Mouse (Mus musculus) E14TG2a.4 (cell line): ENCODE results near the gene Alyref2.

Experiments
- H3K27me3 ChIP-seq: 2 replicates; pipeline ENCODE4 v1.6.1; 2014; ENCODE audit warnings: low read length, control low read depth; ENCODE audit not compliant: insufficient read depth
- H3K36me3 ChIP-seq: 2 replicates; pipeline ENCODE4 v1.6.1; 2014; ENCODE audit warnings: low read length, control low read depth; ENCODE audit not compliant: insufficient read depth
- H3K4me1 ChIP-seq: replicated peaks from 2 replicates; pipeline ENCODE4 v1.6.1; 2014; ENCODE audit warnings: low read depth, low read length, control low read depth
- H3K4me3 ChIP-seq: replicated peaks from 2 replicates; pipeline ENCODE4 v1.5.1; 2014; ENCODE audit warnings: mild to moderate bottlenecking, low read length
- H3K9me3 ChIP-seq: 2 replicates; pipeline ENCODE4 v1.6.1; 2014; ENCODE audit warnings: low read length, control low read depth
- CTCF ChIP-seq: conservative IDR thresholded peaks from 2 replicates; pipeline ENCODE4 v1.5.1; 2014; ENCODE audit warnings: low read length
- NANOG ChIP-seq: IDR thresholded peaks from 2 replicates; pipeline ENCODE4 v1.6.1; 2014; ENCODE audit warnings: borderline replicate concordance, low read length, mixed read lengths
- POU5F1 ChIP-seq: IDR thresholded peaks from 2 replicates; pipeline ENCODE4 v1.6.1; 2014; ENCODE audit warnings: low read length, borderline replicate concordance

The Alyref2 gene

DNA sequence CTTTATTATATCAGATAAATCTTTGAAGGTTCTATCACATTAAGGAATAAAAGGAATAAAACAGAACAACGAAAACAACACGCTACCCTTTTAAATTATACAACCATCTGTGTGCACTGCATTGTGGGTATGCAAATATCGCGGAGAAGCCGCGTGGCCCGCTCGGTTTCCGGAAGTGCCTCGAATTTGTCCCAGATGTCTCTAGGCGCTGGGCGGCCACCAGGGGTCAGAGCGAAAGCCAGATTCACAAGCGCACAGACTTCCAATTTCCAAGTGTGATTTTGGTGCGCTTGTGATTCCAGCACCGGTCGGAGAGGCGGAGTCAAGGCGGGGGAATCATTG lies at the start of gene Alyref2:
Alyref2 (plus strand) TSS at position 229 of the 342 bp plus-strand sequence.
- no peaks in the 10 kb centered on the region for H3K9me3 ChIP-seq
- H3K27me3 ChIP-seq, result no peaks in the 10 kb centered on the region
- H3K36me3 ChIP-seq, result no peaks in the 10 kb centered on the region
- peaks cover 51% of the 10 kb centered on the region for H3K4me1 ChIP-seq
- peak within 1 kb of the TSS; percentile 85 for H3K4me3 ChIP-seq
- TF ChIP-seq NANOG, result no peak
- peak; percentile 44 for TF ChIP-seq CTCF

- Histone ChIP-seq H3K36me3 (peaks cover 6% of the 10 kb centered on the region), H3K9me3 (no peaks in the 10 kb centered on the region), H3K4me1 (peaks cover 64% of the 10 kb centered on the region), H3K4me3 (no peak overlapping the region), H3K27me3 (no peaks in the 10 kb centered on the region)
- no peak for TF ChIP-seq NANOG
Measured at GRCm38 (mm10) chr1:171454926-171455325, 48.4 kb upstream of the Alyref2 start.

- TF ChIP-seq CTCF (no peak), NANOG (no peak), POU5F1 (no peak)
- Histone ChIP-seq H3K9me3 (no peaks in the 10 kb centered on the region), H3K36me3 (peaks cover 30% of the 10 kb centered on the region), H3K27me3 (no peaks in the 10 kb centered on the region), H3K4me1 (peaks cover 63% of the 10 kb centered on the region), H3K4me3 (no peak overlapping the region)
Measured at GRCm38 (mm10) chr1:171457568-171457967, 45.7 kb upstream of the Alyref2 start.

DNA sequence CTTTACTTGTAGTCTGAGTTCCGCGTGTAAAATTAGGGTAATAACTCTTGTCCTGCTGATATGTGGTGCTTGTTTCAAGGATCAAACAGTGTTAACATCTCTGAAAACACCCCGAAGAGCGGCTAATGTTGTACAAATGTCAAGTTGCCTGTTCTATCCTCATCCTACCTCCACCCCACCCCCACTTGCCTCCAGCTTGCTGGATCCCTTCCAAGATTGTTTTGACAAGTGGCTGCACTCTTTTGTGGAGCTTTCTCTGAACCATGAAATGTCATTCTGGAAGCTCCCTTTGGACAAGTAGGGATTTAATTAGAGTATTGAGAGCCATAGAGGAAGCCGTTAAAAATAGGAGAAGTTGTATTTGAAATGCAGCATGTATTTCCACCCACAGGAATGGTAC lies 43.5 kb upstream of the Alyref2 start:
- peaks cover 45% of the 10 kb centered on the region for H3K4me1 ChIP-seq
- H3K36me3 ChIP-seq, result peaks cover 42% of the 10 kb centered on the region
- no peak for TF ChIP-seq NANOG
- TF ChIP-seq CTCF, result no peak
- no peak for TF ChIP-seq POU5F1
- H3K27me3 ChIP-seq, result no peaks in the 10 kb centered on the region
- H3K4me3 ChIP-seq, result no peak overlapping the region
- H3K9me3 ChIP-seq, result no peaks in the 10 kb centered on the region

DNA sequence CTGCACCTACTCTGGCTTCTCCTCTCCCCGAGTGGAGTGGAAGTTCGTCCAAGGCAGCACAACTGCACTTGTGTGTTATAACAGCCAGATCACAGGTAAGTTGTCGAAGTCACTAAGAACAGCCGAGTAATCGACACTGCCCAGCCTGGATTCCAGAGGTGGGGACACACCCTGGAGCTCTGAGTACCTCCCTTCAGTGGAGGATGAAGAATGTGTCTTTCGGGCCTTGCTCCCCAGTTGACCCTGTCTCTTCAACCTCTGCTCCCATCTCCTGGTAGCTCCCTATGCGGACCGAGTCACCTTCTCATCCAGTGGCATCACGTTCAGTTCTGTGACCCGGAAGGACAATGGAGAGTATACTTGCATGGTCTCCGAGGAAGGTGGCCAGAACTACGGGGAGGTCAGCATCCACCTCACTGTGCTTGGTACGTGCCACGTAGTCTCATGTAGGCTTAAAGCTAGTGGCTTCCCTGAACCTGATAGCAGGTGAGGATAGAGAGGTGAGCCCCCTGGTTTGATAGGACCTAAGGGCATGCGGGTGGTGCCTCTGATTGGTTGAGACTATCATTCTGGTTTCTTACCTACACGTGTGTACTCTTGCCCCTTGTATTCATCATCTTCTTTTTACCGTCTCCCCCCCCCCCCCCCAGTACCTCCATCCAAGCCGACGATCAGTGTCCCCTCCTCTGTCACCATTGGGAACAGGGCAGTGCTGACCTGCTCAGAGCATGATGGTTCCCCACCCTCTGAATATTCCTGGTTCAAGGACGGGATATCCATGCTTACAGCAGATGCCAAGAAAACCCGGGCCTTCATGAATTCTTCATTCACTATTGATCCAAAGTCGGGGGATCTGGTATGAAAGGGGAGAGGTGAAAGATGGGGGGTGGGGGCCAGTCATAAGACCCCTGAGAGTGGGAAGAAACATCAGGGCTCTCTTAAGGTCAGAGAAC lies 42.5 kb upstream of the Alyref2 start:
- H3K4me1 ChIP-seq, result peaks cover 50% of the 10 kb centered on the region
- H3K27me3 ChIP-seq, result no peaks in the 10 kb centered on the region
- H3K4me3 ChIP-seq, result peak overlapping the region; percentile 37; the same call in 1 of the 2 replicates
- H3K9me3 ChIP-seq, result no peaks in the 10 kb centered on the region
- H3K36me3 ChIP-seq, result peaks cover 42% of the 10 kb centered on the region
- TF ChIP-seq NANOG (no peak), POU5F1 (no peak), CTCF (no peak)

DNA sequence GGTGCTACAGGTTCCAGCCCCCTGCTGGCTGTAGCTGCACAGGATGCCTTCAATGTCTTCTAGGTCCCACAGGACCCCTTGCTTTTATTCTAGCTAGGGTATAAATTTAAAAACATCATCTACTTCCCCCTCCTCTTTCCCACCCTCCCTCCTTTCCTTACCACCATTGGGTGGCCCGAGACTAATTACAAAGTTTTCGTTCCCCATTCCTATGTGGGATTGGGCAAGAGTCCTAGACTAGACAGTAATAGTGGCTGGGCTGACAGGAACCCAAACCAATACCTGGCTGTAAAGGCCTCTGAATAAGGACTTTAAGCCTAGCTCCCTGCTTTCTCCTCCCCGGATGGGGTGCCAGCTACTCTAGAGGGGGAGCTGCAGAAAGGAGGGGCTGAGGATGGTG lies 40.1 kb upstream of the Alyref2 start:
- H3K4me3 ChIP-seq, result no peak overlapping the region
- H3K4me1 ChIP-seq, result peaks cover 52% of the 10 kb centered on the region
- no peaks in the 10 kb centered on the region for H3K27me3 ChIP-seq
- TF ChIP-seq CTCF (no peak), NANOG (no peak), POU5F1 (no peak)
- peaks cover 42% of the 10 kb centered on the region for H3K36me3 ChIP-seq
- no peaks in the 10 kb centered on the region for H3K9me3 ChIP-seq

DNA sequence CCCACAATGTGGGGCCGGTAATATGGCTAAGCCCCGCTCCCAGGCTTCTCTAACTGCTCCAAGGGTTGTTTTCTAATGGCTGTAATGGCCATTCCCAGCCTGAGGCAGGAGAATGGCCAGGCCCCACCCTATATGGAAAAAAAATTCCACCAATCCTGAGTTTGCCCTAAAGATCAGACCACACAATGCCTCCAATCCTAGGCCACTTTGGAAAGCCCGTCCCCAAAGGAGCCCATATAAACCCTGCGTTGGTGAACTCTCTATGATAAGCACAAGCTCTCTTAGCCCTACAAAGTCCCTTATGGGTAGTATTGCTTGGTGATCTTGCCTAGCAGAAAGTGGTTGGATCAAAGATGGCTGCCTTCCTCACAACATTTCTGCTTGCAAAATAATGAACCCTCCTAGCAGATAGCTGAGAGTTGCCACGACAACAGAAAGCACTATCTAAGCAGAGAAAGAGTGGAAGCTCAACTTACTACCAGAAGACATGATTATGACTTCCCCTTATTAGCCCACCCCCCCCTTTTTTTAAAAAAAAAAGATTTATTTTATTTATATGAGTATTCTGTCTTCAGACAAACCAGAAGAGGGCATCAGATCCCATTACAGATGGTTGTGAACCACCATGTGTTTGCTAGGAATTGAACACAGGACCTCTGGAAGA lies 37.4 kb upstream of the Alyref2 start:
- Histone ChIP-seq H3K27me3 (no peaks in the 10 kb centered on the region), H3K36me3 (peaks cover 34% of the 10 kb centered on the region), H3K4me1 (peaks cover 52% of the 10 kb centered on the region), H3K4me3 (no peak overlapping the region), H3K9me3 (no peaks in the 10 kb centered on the region)
- TF ChIP-seq CTCF, result no peak

- H3K4me3 ChIP-seq, result no peak overlapping the region
- H3K36me3 ChIP-seq, result peaks cover 28% of the 10 kb centered on the region
- TF ChIP-seq POU5F1 (no peak), CTCF (no peak)
- no peaks in the 10 kb centered on the region for H3K27me3 ChIP-seq
- no peaks in the 10 kb centered on the region for H3K9me3 ChIP-seq
- peaks cover 52% of the 10 kb centered on the region for H3K4me1 ChIP-seq
Measured at GRCm38 (mm10) chr1:171466565-171466964, 36.7 kb upstream of the Alyref2 start.
